Mouse (Mus musculus) forebrain, embryonic 16.5 days (tissue): ENCODE results near the gene Crbn. TPM values are rescaled to one million over a fixed set of nuclear protein-coding genes. Genes with fewer than 3 reads are reported as not detected.

Experiments
- ATAC-seq: fragments of 200-750 bp; cut with Nextera tagmentation; 2 replicates; pipeline ENCODE4 v1.8.0; 2017; ENCODE audit warnings: mild to moderate bottlenecking, moderate library complexity
- H3K27ac ChIP-seq: fragments of 300-500 bp; sonication (generic); 2 replicates; pipeline ENCODE4 v1.5.1; 2014; ENCODE audit warnings: low read length, control low read depth
- H3K27me3 ChIP-seq: fragments of 300-500 bp; sonication (generic); replicated peaks from 2 replicates; pipeline ENCODE4 v1.6.1; 2014; ENCODE audit warnings: low read length; ENCODE audit not compliant: control insufficient read depth, insufficient read depth
- H3K36me3 ChIP-seq: fragments of 300-500 bp; sonication (generic); 2 replicates; pipeline ENCODE4 v1.6.1; 2014; ENCODE audit not compliant: control insufficient read depth, insufficient read depth
- H3K4me1 ChIP-seq: fragments of 300-500 bp; sonication (generic); replicated peaks from 2 replicates; pipeline ENCODE4 v1.6.1; 2014; ENCODE audit warnings: low read length; ENCODE audit not compliant: control insufficient read depth, insufficient read depth
- H3K4me2 ChIP-seq: fragments of 300-500 bp; sonication (generic); 2 replicates; pipeline ENCODE4 v1.6.1; 2014; ENCODE audit warnings: mild to moderate bottlenecking, low read length, control low read depth
- H3K4me3 ChIP-seq: fragments of 300-500 bp; sonication (generic); replicated peaks from 2 replicates; pipeline ENCODE4 v1.5.1; 2014; ENCODE audit warnings: mild to moderate bottlenecking, low read length, control low read depth
- H3K9ac ChIP-seq: fragments of 300-500 bp; sonication (generic); replicated peaks from 2 replicates; pipeline ENCODE4 v1.6.1; 2014; ENCODE audit warnings: low read depth, low read length, control low read depth
- H3K9me3 ChIP-seq: fragments of 300-500 bp; sonication (generic); 2 replicates; pipeline ENCODE4 v1.6.1; 2016; ENCODE audit warnings: low read length; ENCODE audit not compliant: control insufficient read depth
- WGBS: fragments of 180-500 bp; shearing (Covaris S2); extraction: QIAGEN DNeasy Blood & Tissue Kit; methylation state at CpG from one replicate; pipeline ENCODE4 v1.1.7; 2014; 5-methylcytosine and 5-hydroxymethylcytosine counted together
- polyA plus RNA-seq: library from polyadenylated mRNA; unstranded; fragments of >200 nt; fragmentation: Nextera tagmentation; extraction: Ambion mirVana; gene quantifications from 2 replicates; pipeline ENCODE4 v1.2.1, GENCODE M21; 2015

Gene Crbn
- polyA plus RNA-seq, 1 experiment from 2014 or later = 67.4 TPM

- Histone ChIP-seq H3K4me3 (no peak overlapping the region), H3K4me1 (no peaks in the 10 kb centered on the region), H3K9me3 (no peaks in the 10 kb centered on the region), H3K4me2 (no peak overlapping the region), H3K27ac (no peak overlapping the region), H3K9ac (no peak overlapping the region), H3K36me3 (no peaks in the 10 kb centered on the region), H3K27me3 (no peaks in the 10 kb centered on the region)
- no peak for ATAC-seq
- WGBS = 77% methylated on average over 2 of the region's 2 CpGs
Measured at GRCm38 (mm10) chr6:106809161-106809560, 9.3 kb upstream of the Crbn start.

GRCm38 (mm10) chr6:106804904-106805303 is 5.0 kb upstream of the Crbn start:
- H3K9ac ChIP-seq = no peak overlapping the region
- H3K36me3 ChIP-seq = no peaks in the 10 kb centered on the region
- no peak overlapping the region for H3K4me3 ChIP-seq
- peak; percentile 49 for ATAC-seq
- peaks cover 3% of the 10 kb centered on the region; the same call in 1 of the 2 replicates for H3K4me1 ChIP-seq
- H3K9me3 ChIP-seq = no peaks in the 10 kb centered on the region
- WGBS = 21% methylated on average over 2 of the region's 2 CpGs
- H3K4me2 ChIP-seq = no peak overlapping the region
- H3K27ac ChIP-seq = no peak overlapping the region
- H3K27me3 ChIP-seq = no peaks in the 10 kb centered on the region

DNA sequence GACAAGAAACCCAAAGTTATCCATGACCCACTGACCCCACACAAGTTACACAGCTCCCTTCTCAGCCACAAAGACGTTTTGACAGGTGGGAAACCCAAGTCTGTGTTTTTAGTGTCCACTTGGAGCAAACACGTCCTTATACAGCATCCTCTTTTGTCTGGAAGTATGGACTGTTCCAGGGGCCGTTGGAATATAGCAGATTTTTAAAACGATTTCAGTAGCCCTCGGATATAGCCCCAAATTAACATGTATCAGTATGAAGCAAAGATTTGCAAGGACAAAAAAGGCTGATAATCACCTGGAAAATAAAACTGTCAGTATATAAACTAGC is 315 bp upstream of the Crbn start:
- Histone ChIP-seq H3K36me3 (peaks cover 2% of the 10 kb centered on the region; the same call in 1 of the 2 replicates), H3K9ac (peak overlapping the region; percentile 13; the same call in 1 of the 2 replicates), H3K9me3 (no peaks in the 10 kb centered on the region), H3K4me1 (peaks cover 12% of the 10 kb centered on the region), H3K27ac (no peak overlapping the region), H3K4me2 (peak overlapping the region; percentile 94), H3K4me3 (peak overlapping the region; percentile 91), H3K27me3 (no peaks in the 10 kb centered on the region)
- WGBS = 52% methylated on average over 5 of the region's 5 CpGs
- ATAC-seq = no peak

- peaks cover 8% of the 10 kb centered on the region for H3K4me1 ChIP-seq
- H3K4me2 ChIP-seq = no peak overlapping the region
- WGBS = 93% methylated on average over 13 of the region's 13 CpGs
- no peak for ATAC-seq
- H3K36me3 ChIP-seq = peaks cover 28% of the 10 kb centered on the region
- H3K4me3 ChIP-seq = no peak overlapping the region
- H3K9me3 ChIP-seq = no peaks in the 10 kb centered on the region
- H3K27ac ChIP-seq = no peak overlapping the region
- no peak overlapping the region for H3K9ac ChIP-seq
- H3K27me3 ChIP-seq = no peaks in the 10 kb centered on the region
Measured at GRCm38 (mm10) chr6:106794094-106794814, 5.6 kb downstream of the Crbn start.

- no peak overlapping the region for H3K27ac ChIP-seq
- H3K9ac ChIP-seq = no peak overlapping the region
- no peaks in the 10 kb centered on the region for H3K27me3 ChIP-seq
- no peak overlapping the region for H3K4me3 ChIP-seq
- H3K36me3 ChIP-seq = peaks cover 28% of the 10 kb centered on the region
- no peak for ATAC-seq
- H3K9me3 ChIP-seq = no peaks in the 10 kb centered on the region
- WGBS = 96% methylated on average over 10 of the region's 10 CpGs
- H3K4me2 ChIP-seq = no peak overlapping the region
- peaks cover 2% of the 10 kb centered on the region for H3K4me1 ChIP-seq
Measured at GRCm38 (mm10) chr6:106793621-106794020, 6.3 kb downstream of the Crbn start.

DNA sequence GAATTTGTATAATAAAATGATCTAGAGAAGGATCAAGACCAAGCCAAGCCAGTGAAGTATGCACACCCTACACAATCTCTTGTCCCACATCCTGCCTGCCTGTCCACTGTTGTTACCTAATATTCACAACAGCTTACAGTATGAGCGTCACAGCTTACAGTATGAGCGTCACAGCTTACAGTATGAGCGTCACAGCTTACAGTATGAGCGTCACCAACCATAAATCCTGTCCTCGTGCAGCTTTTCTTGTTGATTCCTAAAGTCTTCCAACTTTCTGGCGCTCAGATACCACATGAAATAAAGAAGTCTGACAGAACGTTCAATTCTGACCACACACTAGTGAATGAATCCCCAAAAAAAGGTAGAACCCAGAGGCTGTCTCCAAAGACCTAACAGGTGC is 6.8 kb downstream of the Crbn start:
- Histone ChIP-seq H3K4me2 (no peak overlapping the region), H3K36me3 (peaks cover 32% of the 10 kb centered on the region), H3K27me3 (no peaks in the 10 kb centered on the region), H3K9me3 (no peaks in the 10 kb centered on the region), H3K4me3 (no peak overlapping the region), H3K4me1 (no peaks in the 10 kb centered on the region), H3K27ac (no peak overlapping the region), H3K9ac (no peak overlapping the region)
- no peak for ATAC-seq
- WGBS = 94% methylated on average over 7 of the region's 7 CpGs

- WGBS = 93% methylated on average over 5 of the region's 5 CpGs
Measured at GRCm38 (mm10) chr6:106792486-106792885, 7.4 kb downstream of the Crbn start.

GRCm38 (mm10) chr6:106791429-106791828 is 8.4 kb downstream of the Crbn start:
- H3K9ac ChIP-seq = no peak overlapping the region
- ATAC-seq = no peak
- peaks cover 33% of the 10 kb centered on the region for H3K36me3 ChIP-seq
- H3K4me1 ChIP-seq = no peaks in the 10 kb centered on the region
- WGBS = 95% methylated on average over 8 of the region's 8 CpGs
- no peaks in the 10 kb centered on the region for H3K27me3 ChIP-seq
- no peak overlapping the region for H3K4me2 ChIP-seq
- H3K9me3 ChIP-seq = no peaks in the 10 kb centered on the region
- no peak overlapping the region for H3K4me3 ChIP-seq
- no peak overlapping the region for H3K27ac ChIP-seq

More at GRCm38 (mm10) chr6:106792486-106792885, 7.4 kb downstream of the Crbn start:
- Histone ChIP-seq H3K36me3 (peaks cover 33% of the 10 kb centered on the region), H3K27ac (no peak overlapping the region), H3K4me2 (no peak overlapping the region), H3K4me1 (no peaks in the 10 kb centered on the region), H3K27me3 (no peaks in the 10 kb centered on the region), H3K4me3 (no peak overlapping the region), H3K9me3 (no peaks in the 10 kb centered on the region), H3K9ac (no peak overlapping the region)
- ATAC-seq = no peak

- Histone ChIP-seq H3K4me1 (no peaks in the 10 kb centered on the region), H3K4me2 (no peak overlapping the region), H3K36me3 (peaks cover 25% of the 10 kb centered on the region), H3K27ac (no peak overlapping the region), H3K27me3 (no peaks in the 10 kb centered on the region), H3K9ac (no peak overlapping the region), H3K4me3 (no peak overlapping the region), H3K9me3 (no peaks in the 10 kb centered on the region)
- ATAC-seq = no peak
- 91% methylated on average over 3 of the region's 3 CpGs for WGBS
Measured at GRCm38 (mm10) chr6:106787138-106787537, 12.7 kb downstream of the Crbn start.

GRCm38 (mm10) chr6:106770046-106770445 is 29.8 kb downstream of the Crbn start:
- Histone ChIP-seq H3K4me2 (peak overlapping the region; percentile 86), H3K4me3 (peak overlapping the region; percentile 88), H3K36me3 (peaks cover 13% of the 10 kb centered on the region), H3K27me3 (peaks cover 3% of the 10 kb centered on the region; the same call in 1 of the 2 replicates), H3K9me3 (no peaks in the 10 kb centered on the region), H3K9ac (no peak overlapping the region), H3K27ac (no peak overlapping the region), H3K4me1 (peaks cover 10% of the 10 kb centered on the region)
- ATAC-seq = no peak
- 26% methylated on average over 4 of the region's 4 CpGs for WGBS
